Mouse (Mus musculus) G1E (cell line): ENCODE measurements around the gene Fam19a2.

Experiments used
- CTCF ChIP-seq: IDR thresholded peaks from 2 replicates; pipeline ENCODE4 v1.5.1; 2012; ENCODE audit warnings: low read depth, low read length, inconsistent platforms, mixed read lengths
- GATA1 ChIP-seq: IDR thresholded peaks from 2 replicates; pipeline ENCODE4 v1.6.1; 2012; ENCODE audit warnings: borderline replicate concordance, low read length, inconsistent platforms, mixed read lengths
- POLR2AphosphoS5 ChIP-seq: IDR thresholded peaks from 2 replicates; pipeline ENCODE4 v1.6.1; 2012; ENCODE audit warnings: low read depth, low read length, inconsistent platforms; ENCODE audit not compliant: insufficient replicate concordance
- TAL1 ChIP-seq: conservative IDR thresholded peaks from 2 replicates; pipeline ENCODE4 v1.6.1; 2012; ENCODE audit warnings: low read depth, low read length, inconsistent platforms, mixed read lengths

DNA sequence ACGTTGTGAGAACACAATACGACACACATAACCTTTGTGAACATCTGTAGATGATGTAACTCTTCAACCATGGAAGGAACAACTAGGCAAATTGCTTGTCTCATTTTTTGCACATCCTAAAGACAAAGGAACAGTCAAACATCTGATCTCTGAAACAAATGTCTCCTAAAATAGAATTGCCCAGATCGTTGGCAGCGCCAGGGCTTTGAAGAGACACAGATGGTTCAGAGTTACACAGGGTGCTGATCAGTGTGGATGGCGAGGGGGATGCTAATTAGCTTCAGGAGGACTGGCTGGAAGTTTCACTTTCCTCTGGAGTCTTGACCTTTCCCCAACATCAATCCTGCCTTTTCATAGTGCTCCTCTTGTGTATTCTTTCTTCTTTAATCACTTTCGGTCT is 284.6 kb downstream of the Fam19a2 start:
- no peak for TF ChIP-seq CTCF
- no peak for TF ChIP-seq GATA1
- TF ChIP-seq POLR2AphosphoS5 = no peak
- no peak for TF ChIP-seq TAL1
